Mouse (Mus musculus) small intestine, adult 2 months (tissue): ENCODE measurements around the gene Stk39.

ENCODE experiments used
- CTCF ChIP-seq: fragments of 200-500 bp; IDR thresholded peaks from 2 replicates; pipeline ENCODE4 v1.5.1; 2012; ENCODE audit warnings: low read depth, mild to moderate bottlenecking, control low read depth, inconsistent platforms, low read length, moderate library complexity, mixed read lengths; ENCODE audit not compliant: insufficient replicate concordance, insufficient read length; ENCODE audit errors: extremely low read depth
- POLR2A ChIP-seq: fragments of 200-500 bp; IDR thresholded peaks from 2 replicates; pipeline ENCODE4 v1.6.1; 2012; ENCODE audit warnings: low read depth, mild to moderate bottlenecking, control low read depth, inconsistent platforms, low read length, moderate library complexity

- TF ChIP-seq CTCF (no peak), POLR2A (no peak)
Measured at GRCm38 (mm10) chr2:68264826-68265225, 207.2 kb downstream of the Stk39 start.
